Mouse (Mus musculus) thymus, adult 2 months (tissue): ENCODE results near the gene Hace1.

Source experiments
- CTCF ChIP-seq: fragments of 200-500 bp; IDR thresholded peaks from 2 replicates; pipeline ENCODE4 v1.5.1; 2012; ENCODE audit warnings: mild to moderate bottlenecking, control low read depth, low read length, moderate library complexity, borderline replicate concordance; ENCODE audit not compliant: control insufficient read depth, poor library complexity, insufficient read depth; ENCODE audit errors: extremely low read depth
- POLR2A ChIP-seq: fragments of 200-500 bp; IDR thresholded peaks from 2 replicates; pipeline ENCODE4 v1.6.1; 2012; ENCODE audit warnings: mild to moderate bottlenecking, low read length, control low read depth, moderate library complexity; ENCODE audit not compliant: control insufficient read depth, poor library complexity, insufficient read depth; ENCODE audit errors: extremely low read depth

- TF ChIP-seq CTCF (no peak), POLR2A (no peak)
Measured at GRCm38 (mm10) chr10:45698930-45699329, 121.3 kb downstream of the Hace1 start.
